Mouse (Mus musculus) adrenal gland, adult 8-10 months (tissue): Measurements from ENCODE around the gene Fam120c. TPM values are rescaled to one million over a fixed set of nuclear protein-coding genes. Genes with fewer than 3 reads are reported as not detected.
"Not testable (repeated sequence)": the region's sequence is repeated elsewhere in the genome, so short reads cannot be mapped to it uniquely, and the experiment has no call there.

Experiments
- DNase-seq: peaks from one replicate; pipeline ENCODE4 v3.0.0; 2022
- total RNA-seq, 4 experiments: library from RNA; stranded (reverse); gene quantifications; 2 replicates each; pipeline ENCODE4 v1.2.4; 2022

Gene Fam120c
- 10 to 100 TPM; 17.9 to 21.9 (median 20.3) TPM for total RNA-seq

DNA sequence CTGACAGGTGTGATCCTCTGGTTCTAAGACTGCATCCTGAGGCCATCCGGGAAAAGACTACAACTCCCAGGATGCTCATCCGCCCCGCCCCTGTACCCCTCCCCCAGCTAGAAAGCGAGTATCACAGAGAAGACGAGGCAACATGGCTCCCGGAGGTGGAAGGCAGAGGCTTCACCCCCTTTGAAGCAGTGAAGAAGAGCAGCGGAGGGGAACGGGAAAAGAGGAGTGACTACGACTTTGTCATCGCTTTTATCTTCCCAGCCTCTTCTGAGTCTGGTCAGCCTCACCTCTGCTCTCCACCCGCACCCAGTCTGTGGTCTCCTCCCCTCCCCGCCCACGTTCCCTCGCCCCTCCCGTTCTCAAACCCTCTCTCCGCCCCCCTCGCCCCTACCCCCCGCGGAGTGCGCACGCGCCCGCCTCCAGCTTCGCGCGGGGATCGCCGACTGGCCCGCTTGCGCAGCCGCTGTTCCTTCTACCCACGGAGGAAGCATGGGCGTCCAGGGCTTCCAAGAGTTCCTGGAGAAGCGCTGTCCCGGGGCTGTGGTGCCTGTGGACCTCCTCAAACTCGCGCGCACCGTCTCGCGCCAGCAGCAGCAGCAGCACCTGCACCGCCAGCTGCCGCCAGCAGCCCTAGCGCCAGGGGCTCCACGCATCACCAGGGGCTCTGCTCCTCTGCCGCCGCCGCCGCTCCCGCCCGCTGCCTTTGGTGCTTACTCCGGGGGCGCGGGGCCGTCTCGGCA, at the start of gene Fam120c:
TSS of gene Fam120c (plus strand) at position 415 of the 740 bp plus-strand sequence.
- peak; percentile 74 for DNase-seq

DNA sequence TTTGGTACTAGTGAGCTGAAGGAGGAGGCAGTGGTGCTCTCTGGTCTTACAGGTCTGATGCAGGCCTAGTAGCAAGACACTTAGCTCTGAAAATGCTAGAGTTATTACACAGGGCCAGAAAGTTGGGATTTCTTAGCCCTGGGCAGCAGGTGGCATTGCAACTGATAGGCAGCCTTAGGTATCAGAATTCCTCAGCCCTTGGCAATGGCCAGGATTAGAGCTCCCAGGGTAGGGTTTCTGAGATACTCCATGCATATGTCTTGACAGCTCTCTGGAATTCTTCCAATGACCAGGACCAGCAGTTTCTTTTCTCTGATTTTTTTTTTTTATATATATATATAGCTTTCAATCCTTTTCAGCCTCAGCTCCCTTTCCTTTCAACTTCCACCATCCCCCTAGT, 45.6 kb upstream of the Fam120c start:
- DNase-seq, result no peak

- no peak for DNase-seq
Observed at GRCm38 (mm10) chrX:151313732-151314131, 30.2 kb upstream of the Fam120c start.

DNA sequence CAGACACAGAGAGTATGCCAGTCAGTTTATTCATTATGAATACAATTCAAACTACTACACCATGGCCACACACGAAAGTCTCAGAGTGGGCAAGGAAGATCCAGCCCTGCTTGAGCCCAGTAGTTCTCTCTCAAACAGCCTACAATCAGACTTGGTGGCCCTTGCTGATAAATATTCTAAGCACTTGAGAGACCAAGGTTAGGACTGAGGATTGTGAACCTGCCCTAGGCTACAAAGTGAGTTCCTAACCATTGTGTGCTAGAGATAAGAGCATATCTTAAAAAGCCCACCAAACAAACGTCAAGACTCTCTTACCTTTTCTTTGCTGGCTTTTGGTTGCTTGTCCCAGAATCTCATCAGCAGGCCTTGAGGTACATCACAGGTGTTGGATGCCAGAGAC, 10.4 kb upstream of the Fam120c start:
- no peak for DNase-seq

DNA sequence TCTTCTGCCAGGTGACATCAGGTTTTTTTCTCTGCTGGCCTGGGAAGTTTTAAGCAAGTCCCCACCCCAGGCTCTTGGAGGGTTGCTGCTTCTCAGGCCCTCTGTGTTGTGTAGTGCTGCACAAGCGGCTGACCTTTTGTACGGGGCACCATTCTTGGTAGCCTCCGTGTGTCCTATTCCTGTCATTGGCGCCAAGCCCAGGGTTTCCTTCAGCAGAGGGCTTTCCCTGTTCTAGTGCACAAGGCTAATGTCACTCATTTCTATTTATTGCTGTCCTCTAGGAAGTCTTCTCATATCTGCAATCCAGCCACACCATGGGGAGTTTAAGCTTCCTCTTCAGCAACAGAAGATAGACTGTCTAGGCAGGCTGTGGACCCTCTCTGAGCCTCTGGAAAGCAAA, 6.2 kb upstream of the Fam120c start:
- peak; percentile 67 for DNase-seq

DNA sequence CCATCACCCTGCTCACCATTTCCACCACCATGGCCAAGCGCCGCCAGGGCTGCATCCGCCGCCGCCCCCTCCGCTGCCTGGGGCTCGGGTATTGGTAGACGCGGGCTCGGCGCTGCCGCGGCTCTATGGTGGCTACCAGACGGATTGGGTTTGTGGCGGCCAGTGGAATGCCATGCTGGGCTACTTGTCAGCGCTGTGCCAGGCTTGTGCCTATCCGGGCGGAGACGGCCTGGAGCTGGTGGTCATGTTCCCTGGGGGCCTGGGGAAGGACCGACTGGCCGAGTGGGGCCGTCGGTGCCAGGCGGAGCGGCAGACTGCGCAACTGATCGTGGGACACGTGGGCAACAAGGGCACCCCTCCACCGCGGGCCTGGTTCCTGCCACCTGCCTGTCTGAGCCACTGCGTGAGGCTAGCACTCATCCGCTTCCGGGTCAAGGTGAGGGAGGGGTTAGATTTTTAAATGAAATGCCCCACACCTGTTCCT, 568 bp downstream of the Fam120c start:
- DNase-seq, result peak; percentile 20

DNA sequence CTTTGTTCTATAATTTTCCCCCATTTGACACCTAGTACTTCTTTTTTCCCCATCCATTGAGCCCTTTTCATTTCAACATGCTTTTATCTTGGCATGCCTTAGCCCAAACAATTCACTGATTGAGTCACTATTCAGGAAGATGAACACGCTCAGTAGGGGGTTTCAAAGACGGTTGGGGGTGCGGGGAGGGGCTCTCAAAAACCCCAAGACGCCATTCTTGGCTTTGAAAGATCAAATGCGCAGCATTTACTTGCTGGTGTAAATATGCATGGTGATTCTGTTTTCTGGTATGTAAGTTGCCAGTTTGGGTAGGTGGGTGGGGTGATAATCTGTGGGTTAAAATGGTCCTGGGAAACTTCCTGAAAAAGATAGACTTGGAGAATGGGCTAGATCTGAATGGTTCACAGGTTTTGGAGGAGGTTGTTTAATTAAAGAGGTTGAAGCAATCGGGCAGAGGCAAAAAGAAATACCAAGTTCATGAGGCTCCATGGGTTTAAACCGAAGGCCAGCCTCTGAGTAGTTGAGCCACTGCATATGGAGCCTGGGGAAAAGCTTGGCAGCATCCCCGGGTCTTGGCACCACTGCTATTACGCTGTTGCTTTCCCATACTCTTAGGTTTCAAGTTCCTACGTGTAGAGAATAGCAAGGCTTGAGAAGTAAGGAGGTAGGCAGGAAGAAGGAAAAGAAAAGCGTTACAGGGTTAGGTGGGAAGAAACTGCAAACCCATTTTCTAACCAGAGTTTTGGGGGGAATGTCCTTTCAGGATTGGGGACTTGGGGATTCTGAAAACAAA, 1.6 kb downstream of the Fam120c start:
- DNase-seq, result no peak

GRCm38 (mm10) chrX:151347278-151347677, 3.3 kb downstream of the Fam120c start:
- DNase-seq, result no peak

DNA sequence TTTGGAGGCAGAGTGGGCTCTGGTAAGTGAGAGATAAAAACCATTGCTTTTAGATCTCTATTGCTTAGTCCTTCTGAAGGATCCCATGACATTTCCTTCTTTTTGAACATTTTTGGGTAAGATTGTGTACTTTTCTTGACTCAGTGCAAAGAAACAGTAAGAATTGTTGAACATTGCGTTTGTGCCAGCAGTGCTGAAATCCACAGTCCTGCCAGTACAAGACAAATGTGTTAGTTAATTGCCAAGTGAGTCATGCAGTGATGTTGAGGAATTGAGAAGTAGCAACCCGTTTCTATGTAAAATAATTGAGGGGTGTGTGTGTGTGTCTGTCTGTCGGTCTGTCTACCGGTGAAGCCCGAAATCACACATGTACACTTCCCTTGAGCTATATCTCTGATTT, 5.3 kb downstream of the Fam120c start:
- peak; percentile 2 for DNase-seq

DNA sequence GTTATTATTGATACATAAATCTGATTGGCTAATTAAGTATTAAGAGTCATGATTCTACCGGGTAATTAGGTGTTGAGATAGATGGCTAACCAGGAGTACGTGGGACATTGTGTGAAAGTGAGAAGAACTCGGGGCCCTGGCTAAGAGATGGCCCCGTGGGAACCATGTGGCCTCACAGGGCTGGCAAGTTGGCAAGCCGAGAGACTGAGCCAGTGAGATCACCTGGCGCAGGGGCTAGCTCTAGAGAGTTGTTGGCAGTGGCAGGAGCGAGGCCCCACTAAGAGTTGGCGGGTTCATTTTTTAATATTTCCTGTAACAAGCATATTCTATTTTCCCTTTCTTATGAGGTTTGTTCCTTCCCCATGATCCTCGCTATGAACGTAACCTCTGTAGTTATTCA, 74.8 kb downstream of the Fam120c start:
- no peak for DNase-seq

DNA sequence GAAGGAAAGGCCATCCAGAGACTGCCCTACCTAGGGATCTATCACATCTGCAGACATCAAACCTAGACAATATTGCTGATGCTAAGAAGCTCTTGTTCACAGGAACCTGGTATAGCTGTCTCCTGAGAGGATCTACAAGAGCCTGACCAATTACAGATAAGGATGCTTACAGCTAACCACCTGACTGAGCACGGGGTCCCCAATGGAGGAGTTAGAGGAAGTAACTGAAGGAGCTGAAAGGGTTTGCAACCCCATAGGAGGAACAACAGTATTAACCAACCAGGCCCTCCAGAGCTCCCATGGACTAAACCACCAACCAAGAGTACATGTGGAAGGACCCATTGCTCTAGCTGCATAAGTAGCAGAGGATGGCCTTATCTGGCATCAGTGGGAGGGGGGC, 76.8 kb downstream of the Fam120c start:
- DNase-seq, result no peak

DNA sequence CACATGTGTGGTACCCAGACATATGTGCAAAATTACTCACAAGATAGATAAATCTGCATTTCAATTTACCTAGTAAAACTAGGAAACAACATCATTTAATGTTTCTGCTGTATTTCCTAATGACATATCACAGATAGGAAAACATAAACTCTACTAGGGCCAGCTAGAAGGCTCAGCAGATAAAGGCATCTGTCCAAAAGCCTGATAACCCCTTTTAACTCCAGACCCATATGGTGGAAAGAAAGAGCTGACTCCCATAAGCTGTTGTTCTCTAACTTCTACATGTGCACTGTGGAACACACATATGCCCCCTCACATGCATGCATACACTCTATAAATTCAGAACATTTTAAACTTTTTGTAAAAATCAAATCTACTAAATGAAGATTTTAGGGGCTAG, 99.7 kb downstream of the Fam120c start:
- no peak for DNase-seq

- no peak for DNase-seq
Observed at GRCm38 (mm10) chrX:151444189-151444588, 100.2 kb downstream of the Fam120c start.

DNA sequence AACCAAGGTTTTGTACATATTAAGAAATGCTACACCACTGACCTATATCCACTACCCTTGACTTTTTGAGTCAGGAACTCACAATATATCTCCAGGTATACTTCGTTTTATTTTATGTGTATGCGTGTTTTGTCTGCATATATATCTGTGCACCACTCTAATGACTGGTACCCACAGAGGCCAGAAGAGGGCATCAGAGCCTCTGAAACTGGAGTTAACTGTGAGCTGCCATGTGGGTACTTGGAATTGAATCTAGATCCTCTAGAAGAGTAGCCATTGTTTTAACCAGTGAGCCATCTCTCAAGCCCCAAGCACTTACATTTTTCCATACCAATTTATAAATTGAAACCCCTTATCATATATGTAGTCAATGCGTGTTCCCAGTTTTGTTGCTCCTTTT, 144.2 kb downstream of the Fam120c start:
- no peak for DNase-seq

DNA sequence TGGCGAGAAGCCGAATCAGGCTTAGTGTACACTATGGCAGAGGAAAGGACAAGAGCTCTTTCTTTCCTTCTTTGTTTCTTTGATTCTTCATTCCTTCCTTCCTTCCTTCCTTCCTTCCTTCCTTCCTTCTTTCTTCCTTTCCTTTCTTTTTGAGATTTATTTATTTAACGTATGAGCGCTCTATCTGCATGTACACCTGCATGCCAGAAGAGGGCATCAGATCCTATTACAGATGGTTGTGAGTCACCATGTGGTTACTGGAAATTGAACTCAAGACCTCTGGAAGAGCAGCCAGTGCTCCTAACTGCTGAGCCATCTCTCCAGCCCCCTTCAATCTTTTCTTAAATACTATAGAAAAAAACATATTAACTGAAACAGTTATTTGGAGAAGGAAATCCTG, 149.3 kb downstream of the Fam120c start:
- DNase-seq, result not testable (repeated sequence)

- no peak for DNase-seq
Observed at GRCm38 (mm10) chrX:151496596-151496995, 152.6 kb downstream of the Fam120c start.

- DNase-seq, result no peak
Observed at GRCm38 (mm10) chrX:151508536-151508935, 164.6 kb downstream of the Fam120c start.

DNA sequence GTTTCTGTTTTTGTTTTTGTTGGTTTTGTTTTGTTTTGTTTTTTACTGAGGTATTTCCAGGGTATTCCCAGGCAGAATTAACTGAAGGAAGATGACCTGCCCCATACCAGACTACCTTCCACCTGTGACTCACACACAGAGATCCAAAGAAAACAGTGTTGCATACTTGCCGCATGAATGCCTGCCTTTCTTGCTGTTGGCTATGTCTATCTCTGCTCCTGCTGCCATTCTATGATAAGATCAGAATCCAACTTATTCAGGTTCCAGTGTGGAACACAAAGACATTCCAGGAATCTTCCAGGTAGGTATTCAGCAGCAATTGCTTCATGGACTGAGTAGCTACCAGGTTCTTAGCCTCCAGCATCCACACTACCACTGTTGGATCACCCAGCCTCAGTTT, 165.9 kb downstream of the Fam120c start:
- no peak for DNase-seq

GRCm38 (mm10) chrX:151513066-151513465, 169.1 kb downstream of the Fam120c start:
- DNase-seq, result no peak

- no peak for DNase-seq
Observed at GRCm38 (mm10) chrX:151513694-151514093, 169.7 kb downstream of the Fam120c start.

DNA sequence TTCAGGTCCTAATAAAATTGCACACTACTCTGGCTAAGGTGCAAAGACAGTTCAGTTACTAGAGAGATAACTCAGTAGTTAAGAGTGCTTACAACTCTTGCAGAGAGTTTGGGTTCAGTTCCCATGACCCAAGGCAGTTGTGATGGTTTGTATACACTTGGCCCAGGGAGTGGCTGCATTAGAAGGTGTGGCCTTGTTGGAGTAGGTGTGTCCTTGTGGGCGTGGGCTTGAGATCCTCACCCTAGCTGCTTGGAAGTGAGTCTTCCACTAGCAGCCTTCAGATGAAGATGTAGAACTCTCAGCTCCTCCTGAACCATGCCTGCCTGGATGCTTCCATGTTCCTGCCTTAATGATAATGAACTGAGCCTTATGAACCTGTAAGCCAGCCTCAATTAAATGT, 174.2 kb downstream of the Fam120c start:
- no peak for DNase-seq

DNA sequence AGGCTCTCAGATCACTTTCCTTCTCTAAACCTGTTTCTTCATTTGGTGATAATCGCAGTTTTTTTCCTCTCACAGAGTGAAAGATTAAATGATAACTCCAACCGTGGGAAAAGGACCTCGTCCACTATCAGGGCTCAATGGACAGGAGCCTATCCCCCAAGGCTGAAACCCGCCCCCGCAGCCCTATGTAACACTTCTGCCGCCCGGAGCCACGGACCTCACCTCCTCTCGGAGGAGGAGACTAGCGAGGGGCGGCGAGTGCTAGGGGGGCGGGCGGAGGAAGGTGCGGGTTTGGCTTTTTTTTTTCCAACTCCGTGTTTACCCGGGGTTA, 176.1 kb downstream of the Fam120c start:
- DNase-seq, result no peak

DNA sequence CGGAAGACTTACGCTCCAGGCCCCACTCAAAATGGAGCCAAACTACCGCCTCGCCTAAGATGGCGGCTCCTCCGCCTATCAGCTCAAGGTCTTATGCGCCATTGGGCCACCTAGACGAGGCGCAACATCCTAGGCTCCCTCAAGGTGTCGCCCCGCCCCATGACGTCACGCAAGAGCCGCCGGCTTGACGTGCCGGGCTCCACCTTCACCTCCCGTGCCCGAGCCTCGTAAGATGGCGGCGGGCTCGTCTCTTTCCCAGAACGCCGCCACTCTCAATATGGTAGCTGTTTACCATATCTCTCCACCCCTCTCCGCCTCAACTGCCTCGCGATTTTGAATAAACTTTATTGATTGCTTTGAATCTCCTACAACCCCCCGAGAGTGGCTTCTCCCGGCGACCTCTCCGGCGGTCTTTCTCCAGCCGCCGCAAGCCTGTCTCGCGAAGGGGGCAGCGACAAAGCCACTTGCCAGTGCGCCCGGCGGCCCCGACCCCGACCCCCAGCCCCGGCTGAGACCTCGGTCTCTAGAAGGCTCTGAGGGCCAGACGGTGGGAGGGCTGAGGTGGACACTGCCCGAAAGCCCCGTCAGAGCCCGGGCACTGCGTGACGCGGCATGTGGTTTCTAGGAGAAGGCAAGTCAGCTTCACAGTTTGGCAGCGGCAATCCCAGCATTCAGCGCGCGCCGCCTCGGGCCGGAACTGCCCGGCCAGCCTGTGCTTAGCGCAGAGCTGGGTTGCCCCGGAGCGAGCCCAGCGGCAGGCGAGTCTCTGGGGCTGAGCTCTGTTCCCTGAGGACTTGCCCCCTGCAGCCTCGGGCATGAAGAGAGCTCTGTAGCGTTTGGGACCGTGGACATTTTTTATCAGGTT, 176.7 kb downstream of the Fam120c start, which contains the start of gene Phf8:
TSS of gene Phf8 (plus strand) at position 215 of the 865 bp plus-strand sequence.
- peak; percentile 94 for DNase-seq
